Mouse (Mus musculus): Measurements from ENCODE around the gene Arid1a. TPM values are rescaled to one million over a fixed set of nuclear protein-coding genes. Genes with fewer than 3 reads are reported as not detected.
"Not testable (repeated sequence)": the region's sequence is repeated elsewhere in the genome, so short reads cannot be mapped to it uniquely, and the experiment has no call there.

Gene Arid1a
- polyA plus RNA-seq, 1 experiment from 2014 or later = 17.9 TPM

DNA sequence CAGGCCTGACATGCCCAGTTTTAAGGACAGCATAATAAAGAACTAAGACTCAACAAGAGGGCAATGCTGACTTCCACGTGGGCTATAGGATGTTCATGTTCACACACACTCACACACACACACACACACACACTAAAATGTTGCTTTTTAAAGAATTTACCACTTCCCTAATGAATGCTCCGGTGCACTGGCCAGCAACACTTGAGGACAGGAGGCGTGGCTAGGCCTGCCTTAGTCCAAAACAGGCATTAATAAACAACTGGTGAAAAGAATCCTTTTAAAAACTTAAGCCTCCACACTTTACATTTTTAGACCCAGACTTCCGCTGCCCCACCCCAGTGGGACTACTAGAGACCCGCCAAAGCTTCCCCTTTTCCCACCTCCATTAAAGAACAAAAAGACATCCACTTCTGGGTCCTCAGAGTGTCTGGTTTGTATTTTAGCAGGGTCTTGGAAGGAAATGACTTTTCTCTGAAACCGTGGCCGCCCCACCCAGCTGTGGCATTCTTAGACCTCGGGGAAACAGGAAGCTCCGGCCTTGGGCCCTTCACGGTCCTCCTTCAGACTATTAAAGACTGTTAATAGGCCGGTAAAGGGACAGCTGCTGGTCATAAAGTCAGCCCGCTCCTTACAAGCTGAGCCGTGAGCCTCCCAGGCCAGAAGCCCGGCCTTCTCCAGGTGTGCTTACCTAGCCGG is 96.9 kb downstream of the Arid1a start:
- TF ChIP-seq CTCF (IDR thresholded peaks at IDR 0.05; ENCODE audit: low read depth) = no peak
- peaks cover 25% of the 10 kb centered on the region for H3K4me1 ChIP-seq (replicated peaks; ENCODE audit: insufficient read depth, low read length)
- peaks cover 10% of the 10 kb centered on the region; the same call in 1 of the 2 replicates for H3K36me3 ChIP-seq (ENCODE audit: insufficient read depth, low read length)
- WGBS = 4% methylated on average over 15 of the region's 15 CpGs
- ATAC-seq (replicated peaks; ENCODE audit: low FRiP score, low read depth) (0 out of 2 replicates have a peak, but pooled peaks have one; percentile 12), DNase-seq (ENCODE audit: low spot score) (peak; percentile 84)
- H3K4me3 ChIP-seq (replicated peaks; ENCODE audit: low read depth, low read length) = peak overlapping the region; percentile 37
- H3K9me3 ChIP-seq (replicated peaks; ENCODE audit: low read length) = no peaks in the 10 kb centered on the region
- peak overlapping the region; percentile 97 for H3K27ac ChIP-seq
- H3K9ac ChIP-seq (ENCODE audit: low read depth, low read length) = peak overlapping the region; percentile 53
- H3K27me3 ChIP-seq (ENCODE audit: insufficient read depth, low read length) = no peaks in the 10 kb centered on the region
- peak overlapping the region; percentile 60 for H3K4me2 ChIP-seq (ENCODE audit: low read length)

DNA sequence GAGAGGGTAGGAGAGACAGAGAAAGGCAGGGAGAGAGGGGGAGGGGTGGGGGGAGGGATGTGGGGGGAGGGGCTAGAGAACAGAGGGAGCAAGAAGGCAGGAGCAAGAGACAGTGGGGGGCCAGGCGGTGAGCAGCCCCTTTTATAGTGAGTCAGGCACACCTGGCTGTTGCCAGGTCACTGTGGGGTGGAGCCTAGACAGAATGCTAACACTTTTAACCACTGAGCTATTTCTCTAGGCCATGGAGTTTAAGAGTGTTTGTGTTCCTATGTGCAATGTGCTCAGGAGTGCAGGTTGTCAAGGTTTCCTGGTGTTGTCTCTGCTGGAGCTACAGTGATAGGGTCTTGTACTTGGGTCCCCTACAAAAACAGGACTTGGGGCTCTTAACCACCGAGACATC is 97.8 kb downstream of the Arid1a start:
- DNase-seq (ENCODE audit: low spot score) = no peak
- WGBS = 45% methylated on average over 2 of the region's 2 CpGs
- peaks cover 10% of the 10 kb centered on the region; the same call in 1 of the 2 replicates for H3K36me3 ChIP-seq (ENCODE audit: insufficient read depth, low read length)
- peak overlapping the region; percentile 97 for H3K27ac ChIP-seq
- H3K9me3 ChIP-seq (replicated peaks; ENCODE audit: low read length) = no peaks in the 10 kb centered on the region
- no peak overlapping the region for H3K4me3 ChIP-seq (replicated peaks; ENCODE audit: low read depth, low read length)
- H3K4me2 ChIP-seq (ENCODE audit: low read length) = peak overlapping the region; percentile 60
- no peaks in the 10 kb centered on the region for H3K27me3 ChIP-seq (ENCODE audit: insufficient read depth, low read length)
- ATAC-seq (replicated peaks; ENCODE audit: low FRiP score, low read depth) = no peak
- no peak for TF ChIP-seq CTCF (IDR thresholded peaks at IDR 0.05; ENCODE audit: low read depth)
- H3K4me1 ChIP-seq (replicated peaks; ENCODE audit: insufficient read depth, low read length) = peaks cover 25% of the 10 kb centered on the region
- 0 out of 2 replicates have a peak overlapping the region, but pooled peaks have one; percentile 53 for H3K9ac ChIP-seq (ENCODE audit: low read depth, low read length)

DNA sequence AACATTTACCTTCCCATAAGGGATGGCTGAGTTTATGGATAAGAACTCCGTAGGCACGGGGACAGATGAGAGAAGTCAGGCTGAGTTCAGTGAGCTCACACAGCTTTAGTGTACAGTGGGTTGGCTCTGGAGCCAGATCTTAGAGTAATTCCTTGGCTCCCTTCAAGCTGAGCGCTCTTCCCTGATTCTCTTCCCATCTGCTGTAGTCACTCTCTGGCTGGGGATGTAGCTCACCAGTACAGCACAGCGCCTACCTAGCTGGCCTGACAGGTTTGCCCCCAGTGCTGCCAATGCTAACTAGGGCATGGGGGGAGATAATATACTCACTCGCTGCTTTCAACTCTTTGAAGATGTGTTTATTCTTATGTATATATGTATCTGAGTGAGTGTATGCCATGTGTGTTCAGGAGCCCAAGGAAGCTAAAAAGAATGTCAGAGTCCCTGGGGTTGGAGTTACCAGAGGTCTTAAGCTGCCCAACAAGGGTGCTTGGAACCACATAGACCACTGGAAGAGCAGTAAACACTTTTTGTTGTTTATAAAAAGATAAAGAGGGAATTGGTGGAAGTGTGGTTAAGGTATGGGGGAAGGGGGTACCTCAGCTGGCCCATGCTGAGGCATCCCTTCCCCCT is 98.6 kb downstream of the Arid1a start:
- no peaks in the 10 kb centered on the region for H3K9me3 ChIP-seq (replicated peaks; ENCODE audit: low read length)
- H3K4me1 ChIP-seq (replicated peaks; ENCODE audit: insufficient read depth, low read length) = peaks cover 25% of the 10 kb centered on the region
- 71% methylated on average over 5 of the region's 5 CpGs for WGBS
- ATAC-seq (replicated peaks; ENCODE audit: low FRiP score, low read depth) = no peak
- DNase-seq (ENCODE audit: low spot score) = no peak
- no peak overlapping the region for H3K4me2 ChIP-seq (ENCODE audit: low read length)
- no peaks in the 10 kb centered on the region for H3K27me3 ChIP-seq (ENCODE audit: insufficient read depth, low read length)
- no peak for TF ChIP-seq CTCF (IDR thresholded peaks at IDR 0.05; ENCODE audit: low read depth)
- H3K9ac ChIP-seq (ENCODE audit: low read depth, low read length) = no peak overlapping the region
- peaks cover 10% of the 10 kb centered on the region; the same call in 1 of the 2 replicates for H3K36me3 ChIP-seq (ENCODE audit: insufficient read depth, low read length)
- 0 out of 2 replicates have a peak overlapping the region, but pooled peaks have one; percentile 20 for H3K27ac ChIP-seq
- no peak overlapping the region for H3K4me3 ChIP-seq (replicated peaks; ENCODE audit: low read depth, low read length)

DNA sequence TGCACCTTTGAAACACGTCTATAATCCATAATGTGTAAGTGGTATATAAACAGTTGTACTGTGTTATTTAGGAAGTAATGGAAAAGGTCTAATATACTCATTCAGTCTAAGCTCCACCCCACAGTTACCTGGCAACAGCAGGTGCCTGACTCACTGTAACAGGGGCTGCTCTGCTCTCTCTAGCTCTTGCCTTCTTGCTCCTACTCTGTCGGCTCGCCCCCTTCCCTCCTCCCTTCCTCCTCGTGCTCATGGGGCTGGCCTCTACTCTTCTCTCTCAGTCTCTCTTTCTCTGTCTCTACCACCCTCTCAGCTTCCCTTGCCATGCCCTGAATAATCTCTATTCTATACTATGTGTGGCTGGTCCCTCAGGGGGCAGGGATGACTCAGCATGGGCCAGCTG is 99.6 kb downstream of the Arid1a start:
- no peak for DNase-seq (ENCODE audit: low spot score)
- Histone ChIP-seq H3K4me1 (replicated peaks; ENCODE audit: insufficient read depth, low read length) (peaks cover 25% of the 10 kb centered on the region), H3K27me3 (ENCODE audit: insufficient read depth, low read length) (no peaks in the 10 kb centered on the region), H3K9me3 (replicated peaks; ENCODE audit: low read length) (no peaks in the 10 kb centered on the region), H3K27ac (no peak overlapping the region), H3K4me2 (ENCODE audit: low read length) (no peak overlapping the region), H3K36me3 (ENCODE audit: insufficient read depth, low read length) (peaks cover 3% of the 10 kb centered on the region; the same call in 1 of the 2 replicates), H3K9ac (ENCODE audit: low read depth, low read length) (no peak overlapping the region), H3K4me3 (replicated peaks; ENCODE audit: low read depth, low read length) (no peak overlapping the region)
- 30% methylated on average over 4 of the region's 4 CpGs for WGBS
- ATAC-seq (replicated peaks; ENCODE audit: low FRiP score, low read depth) = no peak; the same call in 1 of the 2 replicates
- no peak for TF ChIP-seq CTCF (IDR thresholded peaks at IDR 0.05; ENCODE audit: low read depth)

DNA sequence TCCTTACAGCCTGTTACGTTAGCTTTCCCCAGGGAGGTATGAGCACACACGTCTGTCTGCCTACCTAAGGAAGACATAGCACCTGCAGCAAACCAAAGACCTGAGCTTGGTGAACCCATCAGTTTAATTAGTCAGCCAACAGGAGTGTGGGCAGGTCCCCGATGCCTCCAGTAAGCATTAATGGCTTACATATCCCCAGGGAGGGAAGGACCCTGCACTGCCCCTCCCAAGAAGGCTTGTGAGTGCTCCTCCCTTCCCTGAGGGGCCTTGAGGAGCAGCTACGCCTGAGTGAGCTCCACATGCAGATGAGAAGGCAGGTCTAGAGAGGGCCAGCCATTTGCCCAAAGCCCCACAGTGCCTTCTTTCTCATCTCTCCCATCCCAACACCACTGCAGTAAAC is 100.3 kb downstream of the Arid1a start:
- peak; percentile 85 for ATAC-seq (replicated peaks; ENCODE audit: low FRiP score, low read depth)
- no peaks in the 10 kb centered on the region for H3K27me3 ChIP-seq (ENCODE audit: insufficient read depth, low read length)
- TF ChIP-seq CTCF (IDR thresholded peaks at IDR 0.05; ENCODE audit: low read depth) = no peak
- no peak for DNase-seq (ENCODE audit: low spot score)
- 30% methylated on average over 4 of the region's 4 CpGs for WGBS
- no peak overlapping the region for H3K4me2 ChIP-seq (ENCODE audit: low read length)
- H3K9ac ChIP-seq (ENCODE audit: low read depth, low read length) = no peak overlapping the region
- no peaks in the 10 kb centered on the region for H3K9me3 ChIP-seq (replicated peaks; ENCODE audit: low read length)
- peak overlapping the region; percentile 67; the same call in 1 of the 2 replicates for H3K27ac ChIP-seq
- no peak overlapping the region for H3K4me3 ChIP-seq (replicated peaks; ENCODE audit: low read depth, low read length)
- H3K4me1 ChIP-seq (replicated peaks; ENCODE audit: insufficient read depth, low read length) = peaks cover 25% of the 10 kb centered on the region
- no peaks in the 10 kb centered on the region for H3K36me3 ChIP-seq (ENCODE audit: insufficient read depth, low read length)

DNA sequence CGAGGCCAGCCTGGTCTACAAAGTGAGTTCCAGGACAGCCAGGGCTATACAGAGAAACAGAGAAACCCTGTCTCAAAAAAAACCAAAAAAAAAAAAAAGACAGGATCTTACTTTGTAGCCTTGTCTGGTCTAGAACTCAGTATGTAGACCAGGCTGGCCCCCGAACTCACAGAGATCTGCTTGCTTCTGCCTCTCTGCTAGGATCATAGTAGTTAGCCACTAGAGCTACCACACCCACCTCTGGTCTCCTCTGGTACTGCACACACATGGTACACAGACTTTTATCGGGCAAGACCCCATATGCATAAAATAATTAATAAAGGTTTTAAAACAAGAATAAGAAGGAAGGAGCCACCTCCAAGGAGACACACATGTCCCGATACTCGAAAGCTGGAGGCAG is 102.5 kb downstream of the Arid1a start:
- H3K9me3 ChIP-seq (replicated peaks; ENCODE audit: low read length); H3K4me3 ChIP-seq (replicated peaks; ENCODE audit: low read depth, low read length); ATAC-seq (replicated peaks; ENCODE audit: low FRiP score, low read depth); H3K9ac ChIP-seq (ENCODE audit: low read depth, low read length); H3K36me3 ChIP-seq (ENCODE audit: insufficient read depth, low read length); H3K4me2 ChIP-seq (ENCODE audit: low read length); H3K4me1 ChIP-seq (replicated peaks; ENCODE audit: insufficient read depth, low read length); H3K27me3 ChIP-seq (ENCODE audit: insufficient read depth, low read length); H3K27ac ChIP-seq; DNase-seq (ENCODE audit: low spot score): not testable (repeated sequence)
- WGBS = 97% methylated on average over 5 of the region's 5 CpGs
